Mouse (Mus musculus) liver, adult 2 months (tissue): ENCODE results near the gene Vsig4.

ENCODE experiments used
- CTCF ChIP-seq: fragments of 200-500 bp; IDR thresholded peaks from 2 replicates; pipeline ENCODE4 v1.5.1; 2011; ENCODE audit warnings: low read depth, low read length, control low read depth
- POLR2A ChIP-seq: fragments of 200-500 bp; IDR thresholded peaks from 2 replicates; pipeline ENCODE4 v1.6.1; 2011; ENCODE audit warnings: low read length, control low read depth; ENCODE audit not compliant: insufficient read depth; ENCODE audit errors: extremely low read depth

- no peak for TF ChIP-seq CTCF
- no peak for TF ChIP-seq POLR2A
Observed at GRCm38 (mm10) chrX:96256509-96256908, 36.7 kb downstream of the Vsig4 start.
